Mouse (Mus musculus) liver, embryonic 14.5 days (tissue): ENCODE measurements around the gene Plxnb2.

Experiments used
- CTCF ChIP-seq: IDR thresholded peaks from 2 replicates; pipeline ENCODE4 v1.5.1; 2016; ENCODE audit warnings: antibody characterized with exemption, low read depth, control low read depth
- EP300 ChIP-seq: IDR thresholded peaks from 2 replicates; pipeline ENCODE4 v1.6.1; 2016; ENCODE audit warnings: antibody characterized with exemption, low read depth

GRCm38 (mm10) chr15:89140659-89141252, 39.8 kb downstream of the Plxnb2 start, which contains the start of gene Mapk12:
- no peak for TF ChIP-seq EP300
- no peak for TF ChIP-seq CTCF
